Mouse (Mus musculus) inflammation-experienced regulatory T-cells, adult 6 months (primary cell): Measurements from ENCODE around the gene Ankrd52. TPM values are rescaled to one million over a fixed set of nuclear protein-coding genes. Genes with fewer than 3 reads are reported as not detected.

Experiments
- ATAC-seq: one replicate; pipeline ENCODE4 v1.8.0; 2017
- polyA plus RNA-seq, 3 experiments: library from polyadenylated mRNA; unstranded; fragments of 100-300 nt; shearing (Covaris generic); gene quantifications; one replicate each; pipeline ENCODE4 v1.2.1; 2017

Ankrd52 gene
- polyA plus RNA-seq, 3 experiments from 2014 or later = 1.7 to 6.7 (median 3.6) TPM

- no peak for ATAC-seq
Measured at GRCm38 (mm10) chr10:128370021-128370420, 6.9 kb upstream of the Ankrd52 start.

DNA sequence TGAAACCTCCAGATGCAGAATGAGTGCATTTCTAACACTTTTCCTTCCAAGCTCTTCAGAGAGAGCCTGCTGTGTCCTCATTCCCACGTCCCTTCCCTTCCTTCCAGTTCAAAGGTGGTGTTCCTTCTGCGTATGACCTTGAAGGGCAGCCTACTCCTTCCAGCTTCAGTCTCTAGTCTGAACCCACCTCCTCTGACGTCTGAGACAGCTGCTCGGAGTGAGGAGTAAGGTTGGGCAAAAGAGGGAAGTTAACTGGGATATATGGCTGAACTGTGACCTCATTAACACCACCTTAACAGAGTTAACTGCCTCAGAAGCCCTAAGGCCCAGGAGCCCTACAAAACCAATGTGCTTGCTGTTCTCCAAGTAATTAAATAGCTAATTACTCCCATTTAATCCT, 6.3 kb upstream of the Ankrd52 start:
- no peak for ATAC-seq

GRCm38 (mm10) chr10:128372142-128372541, 4.8 kb upstream of the Ankrd52 start:
- no peak for ATAC-seq

DNA sequence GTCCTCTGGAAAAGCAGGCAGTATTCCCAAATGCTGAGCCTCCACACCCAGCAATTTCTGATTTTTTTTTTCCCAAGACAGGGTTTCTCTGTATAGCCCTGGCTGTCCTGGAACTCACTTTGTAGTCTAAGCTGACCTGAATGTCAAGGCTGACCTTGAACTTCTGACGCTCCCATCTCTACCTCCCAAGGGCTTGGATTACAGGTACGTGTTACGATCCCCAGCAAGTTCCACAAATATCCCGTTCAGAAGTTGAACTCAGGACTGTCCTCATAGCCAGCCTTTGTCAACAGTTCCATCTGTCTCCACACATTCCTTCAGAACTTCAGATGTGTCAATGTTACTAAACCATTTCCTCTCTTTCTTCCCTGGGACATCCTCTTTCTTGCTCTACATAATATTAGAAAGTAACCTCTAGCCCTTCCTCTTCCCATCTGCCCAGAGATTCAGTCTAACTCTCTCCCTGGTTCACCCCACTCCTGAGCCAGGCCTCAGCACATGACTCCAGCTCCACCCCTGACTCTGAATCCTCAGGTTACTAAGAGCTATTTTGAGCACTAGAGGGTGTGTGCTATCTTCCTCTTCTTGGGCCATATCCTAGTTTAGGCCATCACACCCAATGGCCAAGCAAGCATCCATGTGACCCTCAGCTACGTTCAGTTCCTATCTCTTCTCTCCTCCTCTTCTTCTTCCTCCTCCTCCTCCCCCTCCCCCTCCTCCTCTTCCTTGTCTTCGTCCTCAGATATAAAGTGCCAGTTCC, 3.7 kb upstream of the Ankrd52 start:
- no peak for ATAC-seq

DNA sequence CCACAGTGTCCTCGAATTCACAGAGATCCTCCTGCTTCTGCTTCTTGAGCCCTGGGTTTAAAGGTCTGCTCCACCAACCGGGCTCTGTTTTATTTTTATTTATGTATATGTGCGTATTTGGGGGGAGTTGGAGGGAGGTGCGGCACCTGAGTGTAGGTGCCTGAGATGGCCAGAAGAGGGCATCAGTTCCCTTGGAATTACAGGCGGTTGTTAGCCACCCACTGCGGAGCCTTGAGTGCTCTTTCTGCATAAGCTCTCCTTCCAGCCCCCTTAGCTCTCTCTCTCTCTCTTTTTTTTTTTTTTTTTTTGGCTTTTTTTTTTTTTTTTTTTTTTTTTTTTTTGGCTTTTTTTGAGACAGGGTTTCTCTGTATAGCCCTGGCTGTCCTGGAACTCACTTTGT, 2.5 kb upstream of the Ankrd52 start:
- no peak for ATAC-seq

DNA sequence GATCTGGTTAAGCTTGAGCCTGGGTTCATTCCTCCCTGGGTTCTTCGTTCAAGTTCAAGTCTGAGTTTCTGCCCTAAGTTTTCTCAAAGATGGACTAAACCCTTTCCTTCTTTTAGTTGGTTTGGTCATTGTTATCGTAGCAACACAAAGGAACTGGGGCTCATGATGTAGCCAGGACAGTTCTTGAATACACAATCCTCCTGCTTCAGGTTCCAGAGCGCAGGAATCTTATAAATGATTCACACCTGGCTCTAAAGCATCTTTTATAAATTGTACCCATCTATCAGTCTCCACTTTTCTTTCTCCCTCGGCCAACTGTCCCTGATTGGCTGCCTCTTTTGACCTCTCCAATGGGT, 838 bp upstream of the Ankrd52 start:
- no peak for ATAC-seq

DNA sequence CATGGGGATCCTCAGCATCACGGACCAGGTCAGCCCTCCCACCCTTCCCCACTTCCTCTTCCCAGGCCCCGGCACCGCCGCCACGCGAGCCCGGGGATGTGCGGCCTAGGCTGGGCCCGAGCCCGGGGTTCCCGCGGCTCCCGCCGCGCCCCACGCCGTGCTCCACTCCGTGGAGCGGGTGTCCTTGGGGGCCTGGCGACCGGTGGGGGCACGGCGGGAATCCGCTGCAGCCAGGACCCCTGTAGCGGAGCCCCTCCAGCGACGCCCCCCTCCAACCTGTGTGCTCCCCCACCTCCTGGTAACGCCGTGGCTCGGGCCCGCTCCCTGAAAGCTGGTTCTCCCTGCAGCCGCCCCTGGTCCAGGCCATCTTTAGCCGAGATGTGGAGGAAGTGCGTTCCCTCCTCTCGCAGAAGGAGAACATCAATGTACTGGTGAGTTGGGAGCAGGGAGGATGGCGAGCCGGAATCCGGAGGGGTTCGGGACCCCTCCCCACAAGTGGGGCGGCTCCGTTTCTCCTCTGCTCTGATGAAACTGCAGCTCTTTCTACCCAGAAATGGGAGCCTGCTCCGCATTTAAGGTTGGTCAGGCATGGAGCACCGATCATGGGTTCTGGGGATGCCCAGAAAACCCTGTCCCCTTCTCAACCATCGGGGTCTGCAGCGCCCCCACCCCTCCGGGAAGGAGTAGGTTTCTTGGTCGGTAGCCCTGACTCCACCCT, 466 bp downstream of the Ankrd52 start:
- ATAC-seq = peak; percentile 26

GRCm38 (mm10) chr10:128377940-128378448, 1.1 kb downstream of the Ankrd52 start:
- ATAC-seq = no peak

DNA sequence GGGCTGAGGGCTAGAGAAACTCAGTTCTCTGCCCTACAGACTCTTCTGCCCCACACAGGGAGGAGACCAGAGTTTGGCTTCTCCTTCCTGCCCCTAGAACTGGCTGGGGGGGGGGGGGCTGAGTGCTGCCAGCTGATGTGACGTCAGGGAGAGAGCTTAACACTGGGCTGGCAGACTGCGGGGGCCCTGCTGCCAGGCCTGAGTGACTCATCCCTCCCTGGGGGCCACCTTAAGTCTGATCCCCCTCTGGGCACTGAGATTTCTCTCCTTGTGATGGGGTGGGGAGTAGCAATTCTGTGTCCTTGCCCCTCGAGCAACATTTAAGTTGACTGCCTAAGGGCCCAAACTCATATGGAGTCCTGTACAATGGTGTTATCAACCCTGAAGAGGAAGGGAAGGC, 1.5 kb downstream of the Ankrd52 start:
- no peak for ATAC-seq

DNA sequence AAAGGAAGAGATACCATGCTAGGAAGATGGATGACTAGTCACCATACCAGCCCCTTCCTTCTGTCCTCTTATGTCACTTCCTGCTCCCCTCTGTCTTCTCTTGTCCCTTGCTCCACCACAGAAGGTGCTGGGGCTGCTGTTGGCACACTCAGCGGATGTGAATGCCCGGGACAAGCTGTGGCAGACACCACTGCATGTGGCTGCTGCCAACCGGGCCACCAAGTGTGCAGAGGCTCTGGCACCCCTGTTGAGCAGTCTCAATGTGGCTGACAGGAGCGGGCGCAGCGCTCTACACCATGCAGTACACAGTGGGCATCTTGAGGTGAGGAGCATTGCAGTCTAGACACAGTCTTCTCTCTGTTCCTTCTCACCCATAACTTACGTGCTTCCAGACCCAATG, 2.3 kb downstream of the Ankrd52 start:
- ATAC-seq = no peak

- no peak for ATAC-seq
Measured at GRCm38 (mm10) chr10:128380565-128380964, 3.6 kb downstream of the Ankrd52 start.

DNA sequence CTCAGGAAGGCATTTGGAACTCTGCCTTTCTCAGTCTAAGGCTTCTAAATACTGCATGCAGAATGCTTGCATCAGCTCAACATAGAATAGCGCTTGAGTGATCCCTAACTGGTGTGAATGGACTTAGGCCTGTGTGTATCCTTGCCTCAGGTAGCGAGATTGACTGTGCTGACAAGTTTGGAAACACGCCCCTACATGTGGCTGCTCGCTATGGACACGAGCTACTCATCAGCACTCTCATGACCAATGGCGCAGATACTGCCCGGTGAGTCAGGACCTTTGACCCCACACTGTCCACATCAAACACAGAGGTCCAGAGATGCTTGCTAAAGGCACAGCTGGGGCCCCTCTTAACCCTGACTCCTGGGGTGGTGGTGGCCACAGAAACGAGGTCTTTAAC, 5.6 kb downstream of the Ankrd52 start:
- no peak for ATAC-seq

GRCm38 (mm10) chr10:128385902-128386301, 9.0 kb downstream of the Ankrd52 start:
- no peak for ATAC-seq

- no peak for ATAC-seq
Measured at GRCm38 (mm10) chr10:128388941-128389340, 12.0 kb downstream of the Ankrd52 start.

GRCm38 (mm10) chr10:128389570-128389969, 12.7 kb downstream of the Ankrd52 start:
- ATAC-seq = no peak

DNA sequence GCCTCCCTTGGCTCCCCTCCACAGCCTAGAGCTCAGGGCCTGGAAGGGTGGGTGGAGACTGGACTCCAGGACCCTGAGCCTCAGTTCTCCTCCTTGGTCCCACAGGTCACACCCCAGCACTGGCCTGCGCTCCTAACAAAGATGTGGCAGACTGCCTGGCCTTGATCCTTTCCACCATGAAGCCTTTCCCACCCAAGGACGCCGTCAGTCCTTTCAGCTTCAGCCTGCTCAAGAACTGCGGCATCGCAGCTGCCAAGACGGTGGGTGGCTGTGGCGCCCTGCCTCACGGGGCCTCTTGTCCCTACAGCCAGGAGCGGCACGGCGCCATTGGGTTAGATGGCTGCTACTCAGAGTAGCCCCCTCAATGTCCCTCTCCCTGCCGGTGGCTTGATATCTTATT, 13.5 kb downstream of the Ankrd52 start:
- no peak for ATAC-seq

DNA sequence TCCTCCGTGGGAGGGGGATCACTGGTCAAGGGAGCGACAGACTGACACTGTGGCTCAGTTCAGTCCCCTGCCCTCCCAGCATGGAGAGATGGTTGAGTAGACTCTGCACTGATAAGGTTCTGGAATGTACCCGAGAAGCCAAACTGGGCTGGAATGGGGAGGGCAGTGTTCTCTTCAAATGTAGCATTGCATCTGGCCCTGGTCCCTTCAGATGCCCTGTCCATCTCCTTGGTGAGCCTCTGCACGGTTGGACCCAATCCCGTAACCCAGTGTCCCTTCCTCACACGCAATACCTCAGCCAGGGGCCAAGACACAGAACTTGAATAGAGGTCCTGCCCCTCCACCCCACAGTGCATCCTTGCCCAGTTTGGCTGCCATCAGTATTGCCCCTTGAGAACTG, 14.9 kb downstream of the Ankrd52 start:
- no peak for ATAC-seq

GRCm38 (mm10) chr10:128396017-128396673, 19.2 kb downstream of the Ankrd52 start:
- no peak for ATAC-seq

GRCm38 (mm10) chr10:128396716-128397264, 19.9 kb downstream of the Ankrd52 start:
- ATAC-seq = no peak

GRCm38 (mm10) chr10:128397466-128397865, 20.6 kb downstream of the Ankrd52 start:
- ATAC-seq = no peak

GRCm38 (mm10) chr10:128400338-128400737, 23.4 kb downstream of the Ankrd52 start:
- no peak for ATAC-seq

DNA sequence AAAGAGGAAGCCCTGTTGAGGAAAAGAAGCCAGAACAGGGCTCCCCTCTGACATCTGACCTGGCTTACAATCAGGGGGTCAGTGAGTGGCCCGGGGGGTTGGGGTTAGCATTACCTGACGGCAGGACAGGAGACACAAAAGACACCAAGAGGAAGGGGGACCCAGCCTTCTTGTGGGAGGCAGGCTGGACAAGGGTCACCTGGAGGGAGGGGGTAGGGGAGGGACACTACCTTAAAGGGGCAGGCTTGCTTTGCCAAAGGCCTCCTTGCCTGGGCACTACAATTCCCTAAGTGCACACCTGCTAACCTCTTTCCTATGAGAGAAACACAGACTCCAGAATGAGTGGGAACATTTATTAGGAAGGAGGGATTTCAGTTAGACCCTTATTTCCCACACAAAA, 24.1 kb downstream of the Ankrd52 start, which contains the start of gene Slc39a5:
Gene Slc39a5 (minus strand): TSS at position 174 of the 400 bp plus-strand sequence.
- ATAC-seq = no peak

GRCm38 (mm10) chr10:128401638-128402037, 24.7 kb downstream of the Ankrd52 start:
- ATAC-seq = peak; percentile 56
